Mouse (Mus musculus): ENCODE data around the gene Anp32b.
A peak's percentile ranks its signal among the peaks of the same experiment; 100 is the strongest.

The Anp32b gene

DNA sequence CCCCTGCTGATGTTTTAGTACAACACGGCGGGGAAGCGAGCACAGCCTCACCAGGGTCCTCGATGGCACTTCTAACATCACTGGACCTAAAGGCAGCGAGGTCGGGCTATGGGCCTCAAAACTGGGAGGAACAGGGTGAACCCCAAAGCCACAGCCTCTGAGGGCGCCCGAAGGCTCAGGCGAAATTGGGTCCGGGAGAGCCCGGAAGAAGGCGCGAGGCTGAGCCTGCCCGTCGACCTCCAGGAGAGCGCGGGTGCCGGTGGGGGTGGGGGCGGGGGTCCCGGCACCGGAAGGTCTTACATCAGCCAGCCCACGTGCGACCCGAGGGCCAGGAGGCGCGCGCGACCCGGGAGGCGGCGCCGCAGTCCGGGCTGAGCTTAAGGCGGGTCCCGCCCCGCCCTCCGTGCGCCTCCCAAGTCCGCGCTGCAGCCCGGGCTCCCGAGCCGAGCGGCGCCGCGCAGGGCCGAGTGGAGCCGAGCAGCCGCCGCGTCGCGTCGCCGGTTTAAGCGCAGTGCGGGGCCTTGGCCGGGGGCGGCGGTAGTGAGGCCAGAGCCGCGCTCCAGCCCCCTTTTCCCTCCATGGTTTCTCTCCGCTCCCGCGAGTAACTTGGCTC, at the start of gene Anp32b:
Anp32b (plus strand) TSS at position 384 of the 613 bp plus-strand sequence.
- peak; percentile 90 for DNase-seq (ENCODE audit: extremely low spot score, low spot score)

DNA sequence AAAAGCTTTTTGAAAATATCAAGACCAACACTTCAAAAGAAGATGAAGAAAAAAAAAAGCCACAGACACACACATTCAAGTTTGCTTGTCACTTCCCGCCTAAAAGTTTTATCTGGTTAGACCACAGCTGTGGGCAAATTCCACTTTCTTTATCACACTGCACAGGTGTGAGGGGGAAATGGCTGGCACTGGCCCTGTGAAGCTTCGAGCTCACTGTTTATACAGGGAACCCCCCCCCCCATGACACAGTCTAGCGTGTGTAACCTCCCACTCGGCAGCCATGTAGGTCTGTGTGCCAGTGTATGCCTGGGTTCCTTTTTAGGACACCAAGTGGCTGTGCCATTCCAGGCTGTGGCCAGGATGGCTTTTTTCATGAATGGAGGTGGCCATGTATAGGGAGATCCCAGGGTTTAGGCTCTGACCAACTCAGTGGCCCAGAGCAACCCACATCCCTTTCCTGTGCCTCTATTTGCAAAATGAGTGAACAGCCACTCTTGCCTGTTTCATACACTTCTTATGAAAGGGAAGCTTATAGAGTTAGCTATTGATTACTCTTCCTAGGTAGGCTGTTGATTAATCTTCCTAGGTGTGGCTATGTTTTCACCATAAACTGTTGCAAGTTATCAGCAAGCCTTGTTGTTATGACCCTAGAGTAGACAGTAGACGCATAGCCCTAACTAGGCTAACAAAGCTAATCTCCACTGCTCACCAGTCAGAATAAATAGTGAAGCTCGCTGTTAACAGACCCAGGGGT, 46.5 kb upstream of the Anp32b start:
- DNase-seq (ENCODE audit: extremely low spot score, low spot score), result no peak

DNA sequence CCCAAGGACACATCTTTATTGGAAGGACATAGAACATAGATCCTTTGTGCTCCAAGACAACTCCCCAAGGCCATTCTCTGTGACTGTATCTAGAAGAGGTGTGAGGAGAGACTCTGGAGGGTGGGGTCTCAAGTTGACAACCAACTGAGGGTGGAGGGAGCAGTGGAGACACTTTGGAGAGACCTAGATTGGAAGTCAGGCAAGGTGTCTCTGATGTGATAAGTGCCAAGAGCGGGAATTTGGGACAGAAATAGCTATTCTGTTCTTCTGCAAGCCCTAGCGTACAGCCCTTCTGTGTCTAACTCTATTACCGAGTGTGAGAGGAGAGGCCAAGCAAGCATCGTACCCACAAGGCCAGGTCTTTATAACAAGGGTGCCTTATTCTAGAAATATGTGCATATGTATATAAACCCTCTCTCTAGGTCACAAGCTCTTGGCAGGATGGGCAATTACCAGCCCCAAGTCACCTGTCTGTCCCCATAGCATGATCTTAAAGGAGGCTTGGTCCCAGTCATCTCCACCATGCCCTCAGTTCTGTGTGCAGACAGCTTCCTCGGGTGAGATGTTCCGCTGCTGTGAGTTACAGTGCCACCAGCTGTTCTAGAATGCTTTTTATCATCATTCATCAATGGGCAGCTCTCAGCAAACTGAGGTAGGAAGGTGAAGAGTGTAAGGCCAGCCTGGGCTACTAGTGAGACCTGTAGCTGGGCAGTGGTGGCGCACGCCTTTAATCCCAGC, 43.6 kb upstream of the Anp32b start:
- DNase-seq (ENCODE audit: extremely low spot score, low spot score), result no peak

DNA sequence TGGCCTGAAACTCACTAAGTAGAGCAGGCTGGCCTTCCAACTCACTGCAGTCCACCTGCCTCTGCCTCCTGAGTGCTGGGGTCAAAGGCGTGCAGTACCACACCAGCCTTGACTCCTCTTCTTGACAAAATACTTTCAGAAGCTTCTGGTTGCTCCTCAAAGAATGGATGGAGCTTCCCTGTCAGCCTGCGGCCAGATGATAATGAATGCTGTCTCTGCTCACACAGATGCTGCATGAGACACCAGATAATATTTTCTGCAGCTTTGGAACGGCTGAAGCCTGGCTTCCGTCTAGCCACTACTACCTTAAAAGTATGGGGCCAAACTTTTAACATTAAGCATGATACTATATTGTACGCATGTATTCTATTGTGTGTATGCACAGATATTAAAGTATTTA, 40.0 kb upstream of the Anp32b start:
- DNase-seq (ENCODE audit: extremely low spot score, low spot score), result no peak

DNA sequence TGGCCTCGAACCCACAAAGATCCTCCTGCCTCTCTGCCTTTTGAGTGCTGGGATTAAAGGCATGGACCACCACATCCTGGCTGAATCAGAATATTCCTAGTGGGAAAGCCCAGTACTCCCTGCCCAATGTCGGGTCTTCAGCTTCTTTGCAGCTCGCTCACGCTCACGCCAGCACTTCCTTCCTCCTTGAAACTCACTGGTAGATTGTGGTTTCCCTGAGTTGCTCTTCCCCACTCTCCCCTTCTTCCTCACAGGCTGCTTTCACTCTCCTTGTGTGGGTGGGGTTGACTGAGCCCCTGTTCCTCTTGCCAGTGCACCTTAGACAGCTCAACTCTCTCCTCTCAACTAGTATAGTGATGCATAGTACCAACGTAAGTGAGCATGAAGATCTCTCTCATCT, 39.2 kb upstream of the Anp32b start:
- DNase-seq (ENCODE audit: extremely low spot score, low spot score), result no peak

DNA sequence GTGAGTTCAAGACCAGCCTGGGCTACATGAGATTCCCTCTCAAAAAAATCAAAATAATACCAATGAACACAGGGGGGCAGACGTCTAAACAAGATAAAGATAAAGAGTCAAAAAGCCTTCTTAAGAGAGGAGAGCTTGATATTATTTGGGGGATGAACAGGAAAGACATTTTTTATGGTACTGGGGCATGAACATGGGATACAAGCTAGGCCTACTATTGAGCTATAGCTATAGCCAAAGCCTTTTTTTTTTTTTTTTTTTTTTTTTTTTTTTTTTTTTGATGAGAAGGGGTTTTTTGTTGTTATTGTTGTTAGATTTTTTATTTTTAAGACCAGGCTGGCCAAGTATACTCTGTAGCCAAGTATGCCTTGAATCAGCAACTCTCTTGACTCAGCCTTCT, 38.6 kb upstream of the Anp32b start:
- no peak for DNase-seq (ENCODE audit: extremely low spot score, low spot score)

DNA sequence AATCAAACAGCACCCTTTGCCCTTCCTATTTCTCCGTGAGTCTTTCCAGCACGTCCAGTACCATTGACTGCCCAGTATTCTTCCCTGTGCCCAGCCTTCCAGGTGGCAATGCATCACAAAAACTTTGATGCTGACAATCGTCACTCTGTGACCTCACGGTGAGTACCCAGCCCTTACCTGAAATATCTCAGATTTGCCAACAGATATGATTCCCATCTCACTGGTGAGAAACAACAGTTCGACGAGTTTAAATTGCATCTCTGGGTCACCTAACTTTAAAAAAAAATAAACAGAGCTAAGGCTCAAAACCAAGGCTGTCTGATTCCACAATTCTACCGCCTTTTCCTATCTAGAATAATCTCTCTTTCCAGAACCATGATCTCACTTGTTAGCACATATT, 37.3 kb upstream of the Anp32b start, which contains the start of gene Hemgn:
Hemgn (minus strand) TSS at position 101 of the 400 bp plus-strand sequence.
- DNase-seq (ENCODE audit: extremely low spot score, low spot score), result no peak

DNA sequence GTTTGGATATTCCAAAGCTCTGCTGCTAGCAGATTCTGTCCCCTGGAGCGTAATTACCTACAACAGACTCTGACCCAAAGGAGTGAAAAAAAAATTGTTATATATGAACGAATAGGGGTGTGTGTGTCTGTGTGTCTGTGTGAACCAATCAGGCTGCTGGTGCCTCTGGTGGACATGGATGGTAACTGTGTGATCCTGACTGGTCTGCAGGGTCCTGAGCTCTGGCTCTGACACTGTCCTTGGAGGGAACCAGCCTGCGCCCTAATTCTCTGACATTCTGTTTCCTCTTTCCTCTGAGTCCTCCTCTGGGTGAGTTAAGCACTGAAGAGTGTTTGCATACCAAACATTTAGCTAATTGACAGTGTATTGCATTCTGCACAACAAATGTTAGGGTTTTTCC, 33.2 kb upstream of the Anp32b start:
- DNase-seq (ENCODE audit: extremely low spot score, low spot score), result no peak

DNA sequence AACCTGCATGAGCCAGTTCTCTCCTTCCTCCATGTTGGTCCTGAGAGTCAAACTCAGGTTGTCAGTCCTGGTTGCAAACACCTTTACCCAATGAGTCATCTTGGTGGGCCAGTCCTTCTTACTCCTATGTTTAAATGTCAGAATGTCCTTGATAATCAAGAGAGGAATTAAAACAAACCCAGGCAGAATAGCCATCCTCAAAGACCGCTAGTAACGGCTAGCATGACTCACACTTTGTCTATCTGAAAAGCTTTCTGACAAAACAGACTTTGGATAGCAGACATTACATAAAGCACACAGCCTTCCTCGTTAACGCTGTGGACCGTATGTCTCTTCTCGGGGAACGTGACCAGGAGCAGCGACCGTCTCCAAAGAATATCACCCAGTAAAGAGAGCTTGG, 31.9 kb upstream of the Anp32b start:
- DNase-seq (ENCODE audit: extremely low spot score, low spot score), result no peak

DNA sequence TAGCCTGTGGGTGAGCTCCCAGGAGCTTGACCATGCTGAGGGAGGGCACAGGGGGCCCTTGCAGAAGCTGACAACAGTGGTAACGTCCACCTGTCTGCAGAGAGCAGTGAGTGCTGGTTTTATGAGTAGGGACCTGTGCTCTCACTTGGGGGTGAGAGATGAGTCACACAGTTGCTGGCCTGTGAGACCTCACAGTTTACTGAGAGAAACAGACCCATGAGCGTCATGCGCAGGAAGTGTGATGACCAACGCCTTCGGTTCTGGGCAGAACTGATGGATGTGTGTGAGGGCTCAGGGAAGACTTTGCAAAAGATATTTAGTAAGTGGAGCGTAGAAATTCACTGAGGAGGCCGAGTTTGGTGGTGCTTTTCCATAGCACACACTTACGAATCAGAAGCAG, 28.1 kb upstream of the Anp32b start:
- no peak for DNase-seq (ENCODE audit: extremely low spot score, low spot score)

DNA sequence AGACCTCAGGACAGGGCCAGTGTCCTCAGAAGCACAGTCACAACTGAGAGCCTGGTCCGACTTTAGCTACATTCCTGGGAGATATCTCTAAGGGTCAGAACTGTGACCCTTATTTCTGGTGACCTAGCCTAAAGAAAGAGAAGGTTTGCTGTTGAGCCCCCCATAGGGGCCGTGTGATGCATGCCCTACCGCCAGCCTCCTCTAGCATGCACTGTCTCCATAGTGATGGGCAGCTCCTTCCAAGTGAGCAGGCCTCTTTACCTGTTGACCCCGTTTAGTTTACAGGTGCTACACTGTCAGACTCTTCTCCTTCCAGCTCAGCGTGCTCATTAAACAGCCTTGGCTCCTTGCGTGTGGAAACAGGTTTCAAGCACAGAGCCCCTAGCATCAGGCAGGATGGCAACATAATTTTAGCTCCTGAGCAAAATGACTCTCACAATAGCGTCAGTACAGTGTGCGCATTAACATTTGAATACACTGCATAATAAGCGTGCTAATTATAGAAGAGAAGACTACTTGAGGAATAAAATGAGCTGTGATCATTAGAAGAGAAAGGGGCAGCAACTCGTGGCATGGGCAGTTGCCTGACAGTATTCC, 21.7 kb upstream of the Anp32b start:
- DNase-seq (ENCODE audit: extremely low spot score, low spot score), result no peak

DNA sequence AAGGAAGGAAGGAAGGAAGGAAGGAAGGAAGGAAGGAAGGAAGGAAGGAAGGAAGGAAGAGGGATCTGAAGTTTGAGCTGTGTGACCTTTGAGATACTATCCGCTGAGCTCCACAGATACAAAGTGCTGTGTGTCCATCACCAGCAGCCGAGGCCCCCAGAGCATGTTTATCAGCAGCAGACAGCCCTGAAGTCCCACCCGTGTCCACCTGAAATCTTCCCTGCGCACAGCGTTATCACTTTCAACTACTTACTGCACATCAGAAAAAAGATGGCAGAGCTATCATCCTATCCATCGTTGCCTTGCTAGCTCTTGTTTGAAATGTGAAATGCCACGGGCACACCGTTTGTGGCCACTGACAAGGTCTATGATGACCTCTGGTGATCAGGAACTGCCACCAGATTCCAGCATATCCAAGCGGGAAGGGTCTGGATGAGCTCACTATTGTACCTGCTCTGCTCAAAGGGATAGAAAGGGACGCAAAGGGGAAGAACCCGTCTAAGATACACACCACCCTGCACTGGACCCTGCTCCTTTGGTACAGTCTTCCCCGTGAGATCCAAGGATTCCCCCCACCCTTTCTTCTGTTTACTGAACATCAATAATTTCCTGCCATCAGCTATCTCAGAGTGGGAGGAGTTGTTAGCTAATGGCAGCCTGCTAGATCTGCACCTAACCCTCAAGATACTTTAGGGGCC, 18.2 kb upstream of the Anp32b start:
- no peak for DNase-seq (ENCODE audit: extremely low spot score, low spot score)

DNA sequence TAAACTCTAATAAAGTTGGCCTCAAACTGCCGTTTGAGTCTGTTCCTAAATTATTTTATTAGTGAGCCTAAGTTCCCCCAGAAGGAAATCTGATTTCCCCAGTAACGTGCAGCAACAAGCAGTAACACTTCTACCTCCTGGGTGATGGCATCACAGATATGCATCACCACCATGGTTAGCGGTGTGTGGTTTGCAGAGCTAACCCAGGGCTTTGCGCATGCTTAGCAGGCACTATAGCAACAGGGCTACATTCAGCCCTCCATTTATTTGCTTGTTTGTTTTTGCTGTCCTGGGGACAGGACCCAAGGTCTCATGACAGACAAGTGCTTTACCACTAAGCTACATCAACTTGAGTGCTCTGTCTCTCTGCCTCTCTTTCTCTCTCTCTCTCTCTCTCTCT, 8.2 kb upstream of the Anp32b start:
- DNase-seq (ENCODE audit: extremely low spot score, low spot score), result no peak

DNA sequence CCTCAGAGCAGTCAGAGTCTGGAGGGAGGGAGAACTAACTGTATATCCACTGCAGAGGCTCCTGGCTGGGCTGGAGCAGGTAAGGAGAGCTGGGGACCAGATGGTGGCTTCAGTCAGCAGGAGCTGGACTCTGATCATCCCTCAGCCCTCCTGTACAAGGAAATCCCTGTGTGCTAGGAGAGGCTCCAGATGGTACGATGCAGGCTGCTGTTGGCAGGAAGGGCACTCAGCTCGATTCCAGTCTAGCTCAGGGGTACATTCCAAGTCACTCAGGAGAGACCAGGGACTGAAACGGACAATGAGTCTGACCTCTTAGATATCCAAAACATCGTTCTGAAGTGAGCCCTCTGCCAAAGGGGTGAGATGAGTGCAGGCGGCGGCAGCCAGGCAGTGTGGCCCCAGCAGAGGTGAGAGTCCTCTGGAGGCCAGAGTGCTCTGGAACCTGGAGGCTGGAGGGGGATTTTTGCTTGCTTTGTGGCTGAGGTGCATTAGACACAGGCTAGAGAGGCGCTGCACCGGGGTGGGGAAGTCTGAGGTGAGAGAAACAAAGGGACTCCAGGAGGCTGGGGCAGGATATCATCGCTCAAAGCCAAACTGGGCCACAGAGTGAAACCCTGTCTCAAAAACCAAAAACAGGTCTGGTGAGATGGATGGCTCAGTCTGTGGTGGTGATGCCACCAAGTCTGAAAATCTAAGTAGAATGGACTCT, 5.3 kb upstream of the Anp32b start:
- no peak for DNase-seq (ENCODE audit: extremely low spot score, low spot score)

DNA sequence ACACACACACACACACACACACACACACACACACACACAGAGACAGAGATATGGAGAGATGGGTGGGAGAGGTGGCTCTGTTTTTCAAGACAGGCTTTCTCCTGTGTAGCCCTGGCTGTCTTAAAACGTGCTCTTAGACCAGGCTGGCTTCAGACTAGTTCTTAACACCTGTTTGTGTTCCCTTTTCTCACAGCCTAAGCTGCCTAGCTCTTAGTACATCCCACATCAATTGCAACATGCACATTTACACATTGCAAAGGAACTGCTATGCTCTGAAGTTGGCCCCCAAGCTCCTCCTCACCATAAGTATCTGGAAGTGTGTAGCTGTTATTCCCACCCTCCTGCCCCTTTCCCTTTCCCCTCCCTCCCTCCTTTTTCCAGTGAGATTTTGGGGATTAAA, 3.2 kb upstream of the Anp32b start:
- no peak for DNase-seq (ENCODE audit: extremely low spot score, low spot score)

DNA sequence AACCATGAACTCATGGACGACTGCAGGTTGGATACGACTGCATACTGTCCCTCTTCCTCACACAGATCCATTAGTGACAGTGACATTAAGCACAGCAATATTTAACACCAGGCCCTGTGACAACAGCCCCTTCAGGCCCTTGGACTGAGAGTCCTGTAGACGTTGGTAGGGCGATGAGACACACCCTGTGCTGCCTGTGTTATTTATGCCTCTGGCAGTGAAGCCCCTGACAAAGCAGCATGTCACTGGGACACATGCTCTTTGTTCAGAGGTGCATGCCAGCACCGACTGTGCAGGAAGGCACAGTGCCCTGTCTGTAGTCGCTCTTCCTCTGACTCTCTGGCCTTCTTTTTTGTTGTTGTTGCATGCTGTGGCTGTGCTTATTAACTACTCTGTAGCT, 1.8 kb upstream of the Anp32b start:
- no peak for DNase-seq (ENCODE audit: extremely low spot score, low spot score)

DNA sequence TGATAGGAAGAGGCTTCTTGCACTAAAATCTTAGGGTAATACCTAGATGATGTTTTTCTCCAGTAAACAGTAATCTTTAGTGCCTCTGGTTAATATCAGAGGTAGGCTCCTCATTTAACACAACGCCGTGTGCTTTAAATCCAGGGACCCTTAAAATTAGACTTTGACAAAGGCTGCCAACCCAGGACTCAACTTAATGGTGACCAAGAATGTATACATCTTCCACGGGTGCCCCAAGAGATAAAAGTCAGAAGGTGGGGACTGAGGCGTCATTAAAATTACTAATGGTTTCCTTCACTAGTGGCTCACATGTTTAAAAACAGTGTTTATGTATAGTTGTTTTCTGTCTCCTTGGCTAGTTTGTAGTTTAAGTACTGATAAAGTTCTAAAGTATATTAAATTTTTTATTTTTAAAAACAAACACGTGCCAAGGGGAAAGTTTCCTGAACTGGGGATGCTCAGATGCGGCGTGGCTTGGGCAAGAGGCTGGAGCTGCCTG, 633 bp upstream of the Anp32b start:
- DNase-seq (ENCODE audit: extremely low spot score, low spot score), result no peak

DNA sequence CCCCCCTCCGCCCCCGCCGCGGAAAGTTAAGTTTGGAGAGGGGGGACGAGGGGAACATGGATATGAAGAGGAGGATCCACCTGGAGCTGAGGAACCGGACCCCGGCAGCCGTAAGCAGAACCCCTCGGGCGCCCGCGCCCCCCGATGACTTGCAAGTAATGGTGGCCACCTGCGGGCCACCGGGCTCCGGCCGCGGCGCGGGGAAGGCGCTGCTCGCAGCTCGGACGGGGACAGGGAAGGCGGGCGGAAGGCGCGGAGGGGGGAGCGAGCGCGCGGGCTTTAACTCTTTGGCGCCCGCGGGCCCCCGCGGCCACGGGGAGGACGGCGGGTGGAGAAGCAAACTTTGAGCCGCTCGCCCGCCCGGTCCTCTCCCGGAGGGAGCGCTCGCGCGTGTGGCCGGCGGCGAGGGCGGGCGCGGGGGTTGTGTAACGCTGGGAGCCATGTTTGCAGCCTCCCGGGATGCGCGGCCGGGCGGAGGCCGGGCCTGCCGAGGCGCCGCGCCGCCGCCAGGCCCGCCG, 597 bp downstream of the Anp32b start:
- DNase-seq (ENCODE audit: extremely low spot score, low spot score), result peak; percentile 78

DNA sequence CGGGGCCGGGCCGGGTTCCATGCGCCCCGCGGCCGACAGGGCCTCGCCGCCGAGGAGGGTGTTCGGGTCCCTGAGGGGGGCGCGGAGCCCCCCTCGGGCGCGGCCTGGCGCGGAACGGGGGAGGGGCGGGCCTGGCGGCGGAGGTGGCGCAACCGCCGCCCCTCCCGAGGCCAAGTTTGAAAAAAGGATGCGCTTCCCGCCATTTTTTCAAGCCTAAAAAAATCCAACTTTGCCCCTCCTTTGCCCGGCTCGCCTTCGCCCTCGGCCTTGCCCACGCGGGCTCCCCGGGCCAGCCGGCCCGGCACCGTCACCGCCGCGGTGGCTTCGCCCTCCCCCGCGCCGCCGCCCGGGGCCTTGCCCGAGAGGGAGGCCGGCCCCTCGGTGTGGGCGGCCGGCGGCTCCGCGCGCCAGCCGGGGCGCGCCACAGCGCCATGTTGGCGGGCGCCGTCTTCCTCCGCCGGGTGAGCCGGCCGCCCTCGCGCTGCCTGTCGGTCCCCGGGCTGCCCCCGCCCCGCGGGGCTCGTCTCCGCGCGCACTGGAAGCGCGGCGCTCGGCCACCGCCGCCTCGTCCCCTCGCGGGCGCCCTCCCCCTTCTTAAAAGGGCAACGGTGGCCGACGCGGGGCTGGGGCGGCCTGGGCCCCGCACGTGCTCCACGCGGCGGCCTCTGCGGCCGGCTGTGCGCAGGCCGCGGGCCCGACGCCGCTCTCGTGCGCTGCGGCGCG, 1.2 kb downstream of the Anp32b start:
- DNase-seq (ENCODE audit: extremely low spot score, low spot score), result peak; percentile 80

DNA sequence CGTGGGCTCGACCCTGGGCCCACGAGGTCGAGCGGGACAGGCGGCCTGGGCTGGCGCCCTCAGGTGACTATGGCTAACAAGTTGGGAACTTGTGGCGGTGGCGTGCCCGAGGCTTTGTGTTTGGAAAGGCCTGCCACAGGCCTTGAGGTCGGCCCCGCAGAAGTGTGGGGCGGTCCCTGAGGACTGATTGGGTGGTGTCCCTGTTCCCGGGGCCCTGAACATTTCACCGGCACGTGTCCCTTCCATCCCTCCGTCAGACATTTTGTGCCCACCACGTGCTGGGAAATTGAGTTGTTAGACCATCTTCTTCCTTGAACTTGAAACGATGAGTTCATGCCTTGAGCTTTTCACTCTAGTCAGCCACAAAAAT, 1.8 kb downstream of the Anp32b start:
- no peak for DNase-seq (ENCODE audit: extremely low spot score, low spot score)
